Mouse (Mus musculus) kidney, embryonic 14.5 days (tissue): ENCODE measurements around the gene Mterf4. TPM values are rescaled to one million over a fixed set of nuclear protein-coding genes. Genes with fewer than 3 reads are reported as not detected.
"Not testable (repeated sequence)": the region's sequence is repeated elsewhere in the genome, so short reads cannot be mapped to it uniquely, and the experiment has no call there.

Source experiments
- ATAC-seq: fragments of 200-750 bp; cut with Nextera tagmentation; 2 replicates; pipeline ENCODE4 v1.8.0; 2017; ENCODE audit warnings: moderate number of reproducible peaks, mild to moderate bottlenecking, moderate TSS enrichment, moderate library complexity; ENCODE audit not compliant: low FRiP score, low TSS enrichment
- H3K27ac ChIP-seq: fragments of 300-500 bp; sonication (generic); 2 replicates; pipeline ENCODE4 v1.5.1; 2014; ENCODE audit warnings: low read depth, mild to moderate bottlenecking, low read length, moderate library complexity, mixed read lengths
- H3K27me3 ChIP-seq: fragments of 300-500 bp; sonication (generic); 2 replicates; pipeline ENCODE4 v1.6.1; 2014; ENCODE audit warnings: mild to moderate bottlenecking, low read length; ENCODE audit not compliant: control insufficient read depth, insufficient read depth
- H3K36me3 ChIP-seq: fragments of 300-500 bp; sonication (generic); 2 replicates; pipeline ENCODE4 v1.6.1; 2014; ENCODE audit warnings: low read length, mixed read lengths; ENCODE audit not compliant: control insufficient read depth, insufficient read depth
- H3K4me1 ChIP-seq: fragments of 300-500 bp; sonication (generic); 2 replicates; pipeline ENCODE4 v1.6.1; 2014; ENCODE audit warnings: low read length, mixed read lengths; ENCODE audit not compliant: control insufficient read depth, insufficient read depth
- H3K4me2 ChIP-seq: fragments of 300-500 bp; sonication (generic); replicated peaks from 2 replicates; pipeline ENCODE4 v1.6.1; 2014; ENCODE audit warnings: low read depth, mild to moderate bottlenecking, low read length
- H3K4me3 ChIP-seq: fragments of 300-500 bp; sonication (generic); 2 replicates; pipeline ENCODE4 v1.5.1; 2014; ENCODE audit warnings: mild to moderate bottlenecking, low read length
- H3K9ac ChIP-seq: fragments of 300-500 bp; sonication (generic); 2 replicates; pipeline ENCODE4 v1.6.1; 2014; ENCODE audit warnings: low read depth, mild to moderate bottlenecking, low read length, moderate library complexity
- H3K9me3 ChIP-seq: fragments of 300-500 bp; sonication (generic); 2 replicates; pipeline ENCODE4 v1.6.1; 2016; ENCODE audit warnings: low read length; ENCODE audit not compliant: control insufficient read depth
- WGBS: fragments of 180-500 bp; shearing (Covaris S2); extraction: QIAGEN DNeasy Blood & Tissue Kit; methylation state at CpG from one replicate; pipeline ENCODE4 v1.1.7; 2014; 5-methylcytosine and 5-hydroxymethylcytosine counted together
- polyA plus RNA-seq: library from polyadenylated mRNA; unstranded; fragments of >200 nt; fragmentation: Nextera tagmentation; extraction: Ambion mirVana; gene quantifications from 2 replicates; pipeline ENCODE4 v1.2.1, GENCODE M21; 2014

Mterf4 gene
- polyA plus RNA-seq, 1 experiment from 2014 or later, result 33.5 TPM

DNA sequence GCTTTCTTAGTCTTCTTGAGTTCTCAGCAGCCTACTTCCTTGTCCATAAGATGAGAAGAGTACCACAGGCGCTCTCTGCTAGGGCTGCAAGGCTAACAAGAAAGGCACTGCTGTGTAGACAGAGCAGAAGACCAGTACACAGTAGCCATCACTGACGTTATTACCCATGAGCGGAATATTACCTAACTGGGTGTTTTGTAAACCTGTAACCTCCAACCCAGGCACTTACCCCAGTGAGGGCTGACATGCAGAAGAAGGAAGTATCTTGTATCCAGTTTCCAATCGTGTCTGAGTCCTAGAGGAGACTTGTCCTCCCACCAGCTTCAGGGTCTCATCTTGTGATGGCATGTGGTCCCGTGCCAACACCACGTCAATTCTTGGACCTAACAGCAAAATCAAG lies 18.3 kb upstream of the Mterf4 start:
- no peak for ATAC-seq
- 87% methylated on average over 6 of the region's 6 CpGs for WGBS
- no peaks in the 10 kb centered on the region for H3K27me3 ChIP-seq

DNA sequence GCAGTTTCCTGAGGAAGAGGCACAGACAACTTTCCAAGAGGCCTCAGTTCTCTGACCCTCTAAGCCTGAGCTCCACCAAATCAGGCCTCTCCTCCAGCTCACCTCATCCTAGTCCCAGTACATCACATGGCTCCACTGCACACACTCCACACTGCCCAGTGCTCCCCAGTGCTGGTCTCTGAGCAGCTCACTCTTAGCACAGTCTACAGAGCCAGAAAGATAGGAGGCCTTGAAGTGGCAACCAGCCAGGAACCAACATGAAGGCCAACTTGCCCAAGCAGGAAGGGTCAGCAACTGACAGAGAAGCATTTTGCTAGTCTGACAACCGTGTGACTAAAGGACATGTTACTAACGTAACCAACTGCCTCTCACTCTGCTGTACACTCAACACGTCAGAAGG lies 5.1 kb downstream of the Mterf4 start:
- peaks cover 4% of the 10 kb centered on the region; the same call in 1 of the 2 replicates for H3K4me1 ChIP-seq
- peaks cover 81% of the 10 kb centered on the region for H3K36me3 ChIP-seq
- H3K4me3 ChIP-seq, result no peak overlapping the region
- no peaks in the 10 kb centered on the region for H3K9me3 ChIP-seq
- H3K27me3 ChIP-seq, result no peaks in the 10 kb centered on the region
- no peak overlapping the region for H3K27ac ChIP-seq
- no peak overlapping the region for H3K4me2 ChIP-seq
- 82% methylated on average over 3 of the region's 3 CpGs for WGBS
- H3K9ac ChIP-seq, result no peak overlapping the region
- no peak for ATAC-seq

More for the DNA sequence above, 18.3 kb upstream of the Mterf4 start:
- Histone ChIP-seq H3K27ac (no peak overlapping the region), H3K9me3 (no peaks in the 10 kb centered on the region), H3K4me3 (no peak overlapping the region), H3K36me3 (peaks cover 72% of the 10 kb centered on the region), H3K9ac (no peak overlapping the region), H3K4me1 (no peaks in the 10 kb centered on the region), H3K4me2 (no peak overlapping the region)

DNA sequence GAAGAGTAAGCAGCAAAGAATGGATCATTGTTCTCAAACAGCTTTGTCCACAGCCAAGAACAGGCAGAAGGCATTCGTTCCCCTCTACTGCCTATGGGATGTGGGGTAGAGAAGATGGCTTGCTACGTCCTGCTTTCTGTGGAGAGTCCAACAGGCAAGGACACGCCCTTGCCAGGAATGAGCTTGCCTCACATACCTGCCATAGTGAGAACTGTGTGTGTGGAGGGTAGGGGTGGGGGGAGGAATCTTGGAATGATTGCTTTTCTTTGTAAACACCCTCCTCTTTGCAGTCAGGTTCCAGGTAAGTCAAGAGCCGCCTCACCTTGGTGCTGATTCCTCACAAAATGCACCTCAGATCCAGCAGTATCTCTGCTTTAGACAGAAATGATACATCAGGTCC lies 5.9 kb downstream of the Mterf4 start:
- Histone ChIP-seq H3K4me3 (no peak overlapping the region), H3K4me2 (no peak overlapping the region), H3K9me3 (no peaks in the 10 kb centered on the region), H3K4me1 (no peaks in the 10 kb centered on the region; the same call in 1 of the 2 replicates), H3K36me3 (peaks cover 83% of the 10 kb centered on the region), H3K27me3 (no peaks in the 10 kb centered on the region), H3K27ac (no peak overlapping the region), H3K9ac (no peak overlapping the region)
- ATAC-seq, result no peak
- 92% methylated on average over 4 of the region's 4 CpGs for WGBS

DNA sequence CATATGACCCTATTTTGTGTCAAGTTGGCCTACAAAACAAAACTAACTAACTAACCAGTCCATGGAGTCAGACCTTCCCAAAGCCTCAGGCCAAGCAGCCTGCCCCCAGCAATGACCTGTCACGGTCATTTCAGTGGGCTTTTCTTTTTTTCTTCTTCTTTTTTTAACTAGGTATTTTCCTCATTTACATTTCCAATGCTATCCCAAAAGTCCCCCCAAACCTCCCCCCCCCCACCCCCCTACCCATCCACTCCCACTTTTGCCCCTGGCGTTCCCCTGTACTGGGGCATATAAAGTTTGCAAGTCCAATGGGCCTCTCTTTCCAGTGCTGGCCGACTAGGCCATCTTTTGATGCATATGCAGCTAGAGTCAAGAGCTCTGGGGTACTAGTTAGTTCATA lies 11.2 kb downstream of the Mterf4 start:
- ATAC-seq, H3K4me1 ChIP-seq, H3K27me3 ChIP-seq, H3K9me3 ChIP-seq, H3K4me3 ChIP-seq, H3K27ac ChIP-seq, H3K9ac ChIP-seq, H3K4me2 ChIP-seq: not testable (repeated sequence)
- peaks cover 46% of the 10 kb centered on the region for H3K36me3 ChIP-seq
- WGBS, result 75% methylated on average over 3 of the region's 3 CpGs

DNA sequence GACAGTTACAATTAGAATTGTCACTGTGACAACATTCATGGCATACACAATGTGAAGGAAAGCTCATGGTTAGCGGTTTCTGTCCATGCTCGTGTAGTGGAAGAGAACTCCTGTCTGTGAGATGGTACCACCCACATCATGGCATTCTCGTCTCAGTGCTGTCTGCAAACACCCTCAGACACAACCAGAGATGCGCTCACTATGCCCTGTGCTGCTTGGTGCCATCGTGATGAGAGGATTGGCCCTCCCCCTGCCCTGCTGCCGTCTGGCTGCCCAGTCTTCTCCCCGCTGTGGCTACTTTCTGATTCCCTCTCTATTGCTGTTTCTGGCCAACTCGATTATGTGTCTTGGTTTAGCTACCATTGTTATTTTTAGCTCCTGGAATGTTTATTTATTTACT lies 13.7 kb downstream of the Mterf4 start:
- H3K36me3 ChIP-seq, result peaks cover 29% of the 10 kb centered on the region
- WGBS, result 82% methylated on average over 8 of the region's 8 CpGs
- H3K9ac ChIP-seq, result no peak overlapping the region
- H3K4me2 ChIP-seq, result no peak overlapping the region
- H3K27me3 ChIP-seq, result no peaks in the 10 kb centered on the region
- H3K9me3 ChIP-seq, result no peaks in the 10 kb centered on the region
- no peak overlapping the region for H3K4me3 ChIP-seq
- no peak for ATAC-seq
- no peaks in the 10 kb centered on the region for H3K4me1 ChIP-seq
- H3K27ac ChIP-seq, result no peak overlapping the region

DNA sequence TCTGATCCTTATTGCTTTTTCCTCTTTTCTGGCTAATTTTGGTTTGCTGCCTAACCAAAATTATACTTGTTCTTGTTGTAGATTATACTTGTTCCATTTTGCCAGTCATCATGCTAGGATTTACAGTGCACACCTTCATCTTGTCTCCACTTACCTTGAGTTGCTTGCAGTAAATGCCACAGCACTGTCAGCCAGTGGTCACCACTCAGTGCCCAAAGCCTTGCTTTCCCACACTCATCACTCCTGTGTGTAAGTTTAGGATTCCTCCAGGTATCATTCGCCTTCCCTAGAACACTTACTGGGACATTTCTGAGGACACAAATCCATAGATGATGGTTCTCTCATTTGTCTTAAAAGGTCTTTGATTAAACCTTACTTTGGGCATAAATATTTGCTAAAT lies 14.1 kb downstream of the Mterf4 start:
- Histone ChIP-seq H3K4me2 (no peak overlapping the region), H3K4me3 (no peak overlapping the region), H3K4me1 (no peaks in the 10 kb centered on the region), H3K27ac (no peak overlapping the region), H3K9ac (no peak overlapping the region), H3K36me3 (peaks cover 25% of the 10 kb centered on the region), H3K27me3 (no peaks in the 10 kb centered on the region), H3K9me3 (no peaks in the 10 kb centered on the region)
- ATAC-seq, result no peak
- WGBS, result 85% methylated on average over 1 of the region's 1 CpGs

DNA sequence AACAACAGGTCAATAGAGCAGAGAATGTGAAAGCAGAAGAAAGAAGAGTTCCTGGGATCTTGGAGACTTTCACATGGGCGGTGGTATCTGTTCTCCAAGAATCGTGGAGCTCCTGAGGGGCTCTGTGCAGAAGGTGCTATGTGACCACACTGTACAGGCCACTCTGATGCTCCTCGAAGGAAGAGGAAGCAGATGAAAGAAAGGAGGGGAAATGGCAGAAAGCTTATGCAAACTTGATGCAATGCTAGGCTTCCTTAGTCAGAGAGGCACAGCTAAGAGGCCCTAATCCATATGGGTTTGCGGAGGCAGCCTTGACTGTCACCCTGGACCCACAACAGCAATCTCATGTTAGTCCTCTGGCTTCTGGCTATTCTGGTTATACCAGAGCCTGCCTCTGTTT lies 14.8 kb downstream of the Mterf4 start:
- Histone ChIP-seq H3K36me3 (peaks cover 22% of the 10 kb centered on the region), H3K4me3 (no peak overlapping the region), H3K4me2 (no peak overlapping the region), H3K4me1 (no peaks in the 10 kb centered on the region), H3K9me3 (no peaks in the 10 kb centered on the region), H3K27me3 (no peaks in the 10 kb centered on the region), H3K9ac (no peak overlapping the region), H3K27ac (no peak overlapping the region)
- WGBS, result 84% methylated on average over 4 of the region's 4 CpGs
- no peak for ATAC-seq

DNA sequence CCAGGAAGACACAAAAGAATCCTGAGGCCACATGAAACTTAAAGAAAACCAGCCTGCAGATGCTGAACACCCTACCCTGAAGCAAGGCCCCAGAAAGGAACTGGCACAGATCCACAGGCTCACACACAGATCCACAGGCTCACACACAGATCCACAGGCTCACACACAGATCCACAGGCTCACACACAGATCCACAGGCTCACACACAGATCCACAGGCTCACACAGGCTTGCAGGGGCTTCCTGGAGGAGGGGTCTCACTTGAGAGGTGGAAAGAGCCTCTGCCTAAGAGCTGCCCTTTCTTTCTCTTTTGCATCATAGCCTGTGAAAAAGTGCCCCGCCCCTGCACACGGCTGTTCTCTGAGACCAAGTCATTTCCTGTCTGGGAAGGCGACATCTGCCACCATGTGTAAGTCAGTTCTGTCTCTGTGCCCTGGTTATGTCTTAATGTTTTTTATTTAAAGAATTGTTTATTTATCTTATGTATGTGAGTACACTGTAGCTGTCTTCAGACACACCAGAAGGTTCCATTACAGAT lies 16.0 kb downstream of the Mterf4 start:
- Histone ChIP-seq H3K27ac (no peak overlapping the region), H3K9ac (no peak overlapping the region), H3K9me3 (no peaks in the 10 kb centered on the region), H3K36me3 (peaks cover 22% of the 10 kb centered on the region; the same call in 1 of the 2 replicates), H3K4me2 (no peak overlapping the region), H3K4me3 (no peak overlapping the region), H3K4me1 (no peaks in the 10 kb centered on the region), H3K27me3 (no peaks in the 10 kb centered on the region)
- no peak for ATAC-seq
- WGBS, result 46% methylated on average over 3 of the region's 3 CpGs

DNA sequence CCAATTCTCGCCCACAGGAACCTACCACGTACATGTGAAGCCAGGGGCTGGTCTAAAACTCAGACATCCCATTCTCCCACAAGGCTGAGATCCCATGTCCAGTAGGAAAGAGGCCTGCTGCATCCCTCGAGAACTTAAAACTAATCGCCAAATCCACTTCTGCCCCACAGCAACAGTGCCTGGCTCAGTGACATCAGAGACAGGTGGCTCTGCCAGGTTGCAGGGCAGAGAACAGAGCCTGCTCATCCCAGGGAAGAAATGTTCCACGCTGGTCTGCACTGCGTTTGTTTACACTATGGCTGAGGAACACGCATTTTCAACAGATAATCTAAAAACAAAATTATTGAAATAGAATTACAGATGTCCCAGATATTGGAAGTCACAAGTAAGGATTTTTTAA lies 28.7 kb downstream of the Mterf4 start:
- Histone ChIP-seq H3K27me3 (no peaks in the 10 kb centered on the region), H3K27ac (no peak overlapping the region), H3K4me2 (no peak overlapping the region), H3K4me3 (no peak overlapping the region), H3K9ac (no peak overlapping the region), H3K9me3 (no peaks in the 10 kb centered on the region), H3K36me3 (peaks cover 4% of the 10 kb centered on the region; the same call in 1 of the 2 replicates), H3K4me1 (no peaks in the 10 kb centered on the region)
- WGBS, result 77% methylated on average over 7 of the region's 7 CpGs
- ATAC-seq, result no peak
